Mouse (Mus musculus): ENCODE data around the gene Sdk2. TPM values are rescaled to one million over a fixed set of nuclear protein-coding genes. Genes with fewer than 3 reads are reported as not detected.

Sdk2 gene
- polyA plus RNA-seq, 1 experiment from 2014 or later, result 1.1 TPM

- ATAC-seq, result no peak
- Histone ChIP-seq H3K27ac (no peak overlapping the region), H3K36me3 (peaks cover 51% of the 10 kb centered on the region), H3K4me2 (no peak overlapping the region), H3K4me3 (no peak overlapping the region), H3K9me3 (replicated peaks) (no peaks in the 10 kb centered on the region), H3K27me3 (replicated peaks) (peaks cover 5% of the 10 kb centered on the region; the same call in 1 of the 2 replicates), H3K4me1 (peaks cover 18% of the 10 kb centered on the region), H3K9ac (no peak overlapping the region)
- WGBS (ENCODE audit: insufficient replicate concordance), result 90% methylated on average over 14 of the region's 14 CpGs
These were observed 339.6 kb downstream of the Sdk2 start for GRCm38 (mm10) chr11:113726994-113727888.

All from liver, embryonic 12.5 days (tissue).